Mouse (Mus musculus): ENCODE data around the gene H2al1m. TPM values are rescaled to one million over a fixed set of nuclear protein-coding genes. Genes with fewer than 3 reads are reported as not detected.
"Not testable (repeated sequence)": the region's sequence is repeated elsewhere in the genome, so short reads cannot be mapped to it uniquely, and the experiment has no call there.

Gene H2al1m
- under 1 TPM in 1 of 2 experiments, not detected in 1; 0.89 TPM for polyA plus RNA-seq (2017; shearing (Covaris generic))

- not testable (repeated sequence) for ATAC-seq
Observed at GRCm38 (mm10) chrX:9283464-9283863, at the start of gene H2al1m. TSS of gene H2al1m (plus strand) at chrX:9283764.

DNA sequence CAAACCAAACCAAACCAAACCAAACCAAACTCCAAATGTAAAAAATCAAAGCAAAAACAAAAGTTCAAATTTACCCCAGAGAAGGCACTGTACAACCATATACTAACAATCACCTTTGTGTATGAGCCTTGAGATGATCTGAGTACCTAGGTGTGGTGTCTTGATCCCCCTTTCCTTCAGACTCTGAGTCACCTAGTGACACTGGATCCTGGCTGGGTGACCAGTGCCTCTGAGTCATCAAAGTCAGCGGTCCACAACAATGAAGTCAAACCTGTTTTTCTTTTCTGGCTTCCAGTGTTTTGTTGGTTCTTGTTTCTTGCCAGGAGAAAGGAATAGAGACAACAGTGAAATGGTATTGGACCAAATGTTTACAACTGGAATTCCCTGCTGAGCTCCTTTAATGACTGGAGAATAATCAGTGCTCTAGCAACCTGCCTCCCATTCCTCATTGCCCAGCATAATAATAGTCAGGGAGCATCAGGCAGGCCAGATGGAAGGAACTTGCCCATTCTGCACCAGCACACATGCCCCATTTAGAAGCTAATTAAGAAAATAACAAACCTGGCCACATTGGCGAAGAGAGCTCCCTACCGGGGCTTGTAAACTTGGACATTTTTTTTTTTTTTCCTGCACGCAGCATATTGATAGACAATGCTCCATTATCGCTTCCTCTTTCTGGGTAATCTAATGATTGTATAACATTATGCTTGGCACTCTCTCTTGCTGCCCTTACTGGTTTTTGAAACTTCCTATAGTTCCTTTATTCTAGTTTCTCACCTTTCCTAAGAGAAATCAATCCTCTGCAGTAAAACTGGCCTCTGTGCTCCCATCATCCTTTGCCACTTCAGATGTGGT, 42.6 kb upstream of the H2al1m start:
- ATAC-seq, result no peak

GRCm38 (mm10) chrX:9243381-9243864, 40.1 kb upstream of the H2al1m start:
- peak; percentile 72 for ATAC-seq

DNA sequence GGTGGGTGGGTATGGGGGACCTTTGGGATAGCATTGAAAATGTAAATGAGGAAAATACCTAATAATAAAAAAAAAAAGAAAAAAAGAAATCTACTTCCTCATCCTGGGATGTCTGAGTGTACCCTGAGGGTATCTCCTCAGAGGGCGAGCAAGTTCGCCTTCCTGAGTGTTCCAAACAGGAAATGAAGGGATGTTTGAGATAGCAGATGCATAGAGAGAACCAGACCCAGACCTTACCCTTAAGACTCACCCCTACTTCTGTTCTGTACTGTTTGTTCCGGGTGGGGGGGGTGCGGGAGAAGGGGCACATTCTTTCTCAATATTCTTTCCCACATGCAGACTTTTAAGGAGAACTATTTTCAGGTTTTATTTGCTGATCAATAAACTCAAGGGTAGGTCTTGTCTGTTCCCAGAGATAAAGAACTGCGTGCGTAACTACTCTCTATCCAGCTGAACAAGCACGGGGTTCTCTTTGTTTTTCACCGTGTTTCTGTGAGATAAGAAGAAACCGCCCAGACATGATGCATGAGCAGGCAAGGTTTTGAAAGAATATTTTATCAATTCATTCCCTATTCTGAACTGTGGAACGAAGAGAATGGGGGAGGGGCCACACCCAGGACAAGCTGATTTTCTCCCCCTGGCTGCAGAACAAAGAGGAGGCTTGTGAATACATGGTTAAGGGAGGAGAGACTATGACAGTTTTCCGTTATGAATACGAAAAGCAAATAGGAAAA, 38.8 kb upstream of the H2al1m start:
- ATAC-seq, result no peak

GRCm38 (mm10) chrX:9248911-9249310, 34.7 kb upstream of the H2al1m start:
- ATAC-seq, result no peak

DNA sequence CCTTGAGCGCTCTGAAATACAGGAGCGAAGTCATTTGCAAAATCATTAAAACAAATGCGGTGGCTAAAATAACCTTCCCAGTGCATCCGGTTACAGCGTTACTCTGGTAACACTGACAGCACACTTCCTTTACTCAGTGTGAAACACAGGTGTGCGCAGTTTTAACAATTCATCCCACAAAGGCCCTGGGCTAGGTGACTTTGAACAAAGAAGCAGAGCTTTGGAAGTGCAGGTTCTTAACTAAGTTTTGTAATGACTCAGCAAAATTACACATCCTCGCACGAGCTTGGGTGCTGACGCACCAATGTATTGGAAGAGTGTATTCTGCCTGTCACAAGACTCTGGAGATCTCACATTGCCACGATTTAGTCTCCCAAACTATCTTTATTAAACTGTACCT, 29.6 kb upstream of the H2al1m start:
- peak; percentile 28 for ATAC-seq

- no peak for ATAC-seq
Observed at GRCm38 (mm10) chrX:9254901-9255300, 28.7 kb upstream of the H2al1m start.

DNA sequence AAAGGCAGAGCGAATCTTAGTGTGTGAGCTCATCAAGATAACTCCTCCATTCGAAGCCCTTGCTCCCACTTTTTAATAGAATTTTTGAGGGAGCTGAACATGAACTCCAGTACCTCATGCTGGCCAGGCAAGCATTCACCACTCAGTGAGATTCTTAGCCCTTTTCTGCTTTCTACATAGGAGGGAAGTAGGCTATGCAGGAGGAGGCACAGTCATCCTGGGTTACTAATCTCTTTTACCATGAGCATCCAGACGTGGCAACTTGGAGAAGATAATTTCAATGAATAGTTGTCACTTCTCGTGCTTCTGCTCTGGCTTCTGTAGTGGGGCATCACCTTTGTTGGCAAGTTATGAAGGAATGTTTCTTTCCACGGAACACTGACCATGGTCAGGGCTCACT, 26.8 kb upstream of the H2al1m start, which contains the start of gene Gm14862:
Gm14862 (minus strand) TSS at position 134 of the 400 bp plus-strand sequence.
- ATAC-seq, result no peak

DNA sequence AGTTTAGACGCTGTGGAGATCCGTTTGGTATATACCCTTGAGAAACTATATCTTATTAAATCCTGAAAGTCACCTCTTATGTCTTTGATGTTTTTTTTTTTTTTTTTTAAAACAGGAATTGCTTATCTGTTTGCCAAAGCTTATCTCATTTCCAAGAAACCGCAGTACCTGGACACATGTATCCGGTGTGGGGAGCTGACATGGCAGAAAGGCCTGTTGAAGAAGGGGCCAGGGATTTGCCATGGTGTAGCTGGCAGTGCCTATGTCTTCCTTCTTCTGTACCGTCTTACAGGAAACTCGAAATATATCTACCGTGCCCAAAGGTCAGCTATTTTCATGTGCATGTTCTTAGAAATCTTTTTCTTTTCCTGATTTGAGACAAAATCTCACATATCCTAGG, 25.7 kb upstream of the H2al1m start:
- no peak for ATAC-seq

GRCm38 (mm10) chrX:9259267-9259666, 24.3 kb upstream of the H2al1m start:
- ATAC-seq, result no peak

GRCm38 (mm10) chrX:9271112-9271511, 12.5 kb upstream of the H2al1m start:
- ATAC-seq, result no peak

GRCm38 (mm10) chrX:9271947-9272459, 11.6 kb upstream of the H2al1m start:
- peak; percentile 4 for ATAC-seq

DNA sequence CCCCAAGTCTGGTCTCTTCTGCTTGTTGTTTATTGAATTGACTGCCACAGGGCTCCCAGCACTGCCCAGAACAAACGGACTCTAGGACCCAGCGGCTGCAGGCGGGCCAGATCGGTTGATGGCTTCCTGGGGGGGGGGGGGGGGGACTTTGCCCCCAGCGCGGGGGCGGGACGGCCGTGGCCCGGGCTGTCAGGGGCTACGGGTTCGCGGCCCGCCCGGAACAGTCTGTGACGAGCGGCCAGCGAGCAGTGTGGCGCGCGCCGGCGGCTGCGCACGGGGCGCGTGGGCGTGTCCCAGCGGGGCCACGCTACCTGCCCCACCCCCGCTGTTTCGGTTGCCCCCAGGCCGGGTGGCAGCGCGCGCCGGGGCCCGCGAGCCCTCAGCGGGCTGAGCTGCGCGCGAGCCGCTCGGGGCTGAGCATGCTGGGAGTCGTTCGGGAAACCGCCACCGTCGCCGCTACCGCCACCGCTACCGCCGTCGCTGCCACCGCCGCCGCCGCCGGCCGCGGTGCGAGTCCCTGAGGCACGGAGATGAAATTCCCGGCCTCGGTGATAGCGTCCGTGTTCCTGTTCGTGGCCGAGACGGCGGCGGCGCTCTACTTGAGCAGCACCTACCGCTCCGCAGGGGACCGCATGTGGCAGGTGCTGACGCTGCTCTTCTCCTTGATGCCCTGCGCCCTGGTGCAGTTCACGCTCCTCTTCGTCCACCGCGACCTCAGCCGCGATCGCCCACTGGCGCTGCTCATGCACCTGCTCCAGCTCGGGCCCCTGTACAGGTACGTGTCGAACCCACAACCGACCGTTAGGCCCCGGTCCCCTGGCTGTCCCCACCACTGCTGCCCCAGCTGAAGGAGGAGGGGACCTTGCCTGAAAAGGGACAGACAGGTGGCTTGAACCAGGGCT, 10.9 kb upstream of the H2al1m start, which contains the start of gene Xk:
Xk (plus strand) TSS at position 297 of the 902 bp plus-strand sequence.
- peak; percentile 67 for ATAC-seq

DNA sequence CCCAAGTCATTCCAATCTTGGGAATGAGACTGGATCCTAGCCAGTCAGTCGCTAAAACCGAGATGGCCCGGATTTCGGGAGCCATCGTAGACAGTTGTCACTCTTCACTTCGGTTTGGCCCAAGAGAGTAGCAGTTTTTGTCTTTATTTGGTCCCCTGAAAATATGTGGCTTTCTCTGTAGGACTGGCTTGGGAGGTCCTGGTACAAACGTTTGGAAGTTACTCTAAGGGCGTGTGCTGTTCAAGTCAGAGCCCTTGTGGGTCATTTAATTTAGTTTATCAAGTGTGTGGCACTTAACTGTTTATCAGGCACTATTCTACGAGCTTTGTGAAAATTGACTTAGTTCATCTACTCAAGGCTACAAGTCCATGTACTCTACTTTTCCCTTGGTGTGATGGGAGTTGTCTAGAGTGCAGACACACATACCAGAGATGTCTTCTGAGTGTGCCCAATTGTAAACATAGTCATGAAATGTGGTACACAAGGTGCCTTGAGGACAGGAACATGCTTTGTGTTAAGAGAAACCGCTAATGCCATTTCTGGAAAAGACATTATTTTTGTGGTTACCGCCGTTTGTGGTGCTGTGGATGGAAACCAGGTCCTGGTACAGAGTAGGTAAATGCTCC, 10.1 kb upstream of the H2al1m start:
- no peak for ATAC-seq

DNA sequence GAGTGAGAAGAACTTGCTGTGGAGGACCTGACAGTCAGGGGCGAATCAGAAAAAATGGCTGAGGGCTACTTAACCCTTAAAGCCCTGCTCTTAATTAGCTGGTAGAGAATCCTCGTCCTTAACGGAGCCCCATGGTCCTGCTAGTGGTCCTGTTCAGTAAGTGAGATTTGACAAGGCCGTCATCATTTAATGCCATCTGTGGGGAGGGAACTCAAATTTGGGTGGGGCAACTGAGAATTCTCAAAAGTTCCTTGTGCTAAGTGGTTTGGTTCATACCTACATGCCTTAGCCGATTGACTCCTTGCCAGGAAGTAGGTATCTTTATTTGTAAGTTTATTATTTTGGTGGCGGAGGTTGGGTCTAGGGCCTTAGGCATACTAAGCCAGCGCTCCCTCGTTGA, 9.2 kb upstream of the H2al1m start:
- no peak for ATAC-seq

- ATAC-seq, result not testable (repeated sequence)
Observed at GRCm38 (mm10) chrX:9293140-9293829, 9.7 kb downstream of the H2al1m start.

DNA sequence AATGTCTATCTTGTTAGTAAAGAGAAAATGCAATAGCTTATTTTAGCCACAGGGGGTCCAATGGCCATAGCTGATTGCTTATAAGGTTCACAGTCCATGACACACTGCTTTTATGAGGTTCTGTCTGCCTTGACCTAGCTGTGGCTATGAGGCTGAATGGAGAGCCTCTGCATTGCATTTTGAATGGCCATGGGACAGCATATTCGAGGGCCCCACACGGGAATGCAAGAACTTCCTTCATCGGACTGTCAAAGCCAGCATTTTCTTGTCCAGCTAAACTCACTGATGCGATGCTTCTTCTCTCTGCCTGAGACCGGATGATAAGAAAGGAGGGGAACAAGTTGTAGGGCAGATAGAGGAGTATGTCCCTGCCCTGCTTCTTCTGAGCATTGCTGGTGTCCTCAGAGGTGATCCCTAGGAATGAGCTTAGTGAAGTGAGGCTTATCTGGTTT, 14.9 kb downstream of the H2al1m start:
- no peak for ATAC-seq

DNA sequence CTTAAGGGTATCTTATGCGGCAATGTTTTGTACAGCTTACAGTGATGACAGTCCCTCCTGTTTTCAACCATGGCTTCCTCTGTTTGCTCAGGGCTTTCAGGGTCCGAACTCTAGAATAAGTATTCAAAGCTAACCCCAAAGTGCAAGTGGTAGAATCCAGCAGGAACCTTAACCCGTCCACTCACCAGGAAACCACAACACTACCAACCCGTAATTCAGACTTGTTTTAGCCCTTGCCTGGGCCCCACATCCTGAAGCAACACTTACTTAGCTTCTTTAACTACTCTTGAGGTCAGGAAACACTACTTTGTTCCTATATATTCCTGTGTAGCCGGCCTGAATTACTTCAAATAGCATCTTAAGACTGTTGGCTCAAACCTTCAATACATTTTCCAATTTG, 19.2 kb downstream of the H2al1m start:
- no peak for ATAC-seq

DNA sequence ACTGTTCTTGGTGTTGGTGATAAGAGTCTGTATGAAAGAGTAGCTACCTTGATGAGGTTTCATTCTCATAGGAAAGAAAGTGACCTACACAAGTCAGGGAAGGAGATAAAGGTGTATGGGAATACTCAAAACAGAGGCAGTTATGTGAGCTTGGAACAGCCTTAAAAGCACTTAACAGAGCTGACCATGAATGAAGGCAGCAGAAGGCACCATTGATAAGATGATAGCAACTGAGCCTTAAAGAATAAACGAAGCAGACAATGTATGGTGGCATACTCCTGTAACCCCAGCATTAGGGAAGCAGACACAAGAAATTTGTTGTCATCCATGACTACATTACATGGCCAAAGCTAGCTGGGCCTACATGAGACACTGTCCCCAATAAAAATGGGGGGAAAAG, 19.9 kb downstream of the H2al1m start:
- ATAC-seq, result no peak

GRCm38 (mm10) chrX:9316457-9316856, 32.9 kb downstream of the H2al1m start:
- not testable (repeated sequence) for ATAC-seq

DNA sequence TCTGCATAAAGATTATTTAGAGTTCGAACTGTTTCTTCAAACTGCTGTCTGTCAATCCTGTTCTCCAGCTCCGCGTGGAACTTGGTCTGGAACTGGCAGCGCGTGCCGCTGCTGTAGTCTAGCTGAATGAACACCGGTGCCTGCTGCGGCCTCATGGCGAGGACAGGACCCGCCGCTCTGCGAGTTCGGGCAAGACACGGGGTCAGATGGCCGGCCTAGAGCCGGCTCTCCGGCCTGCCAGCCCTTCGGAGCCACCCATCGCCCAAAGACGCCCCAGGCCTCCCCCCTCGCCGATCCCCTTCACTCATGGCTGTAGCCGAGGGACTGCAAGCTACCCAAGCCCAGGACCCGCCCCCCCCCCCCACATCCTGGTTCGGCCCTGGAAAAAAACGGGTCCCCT, 44.4 kb downstream of the H2al1m start:
- not testable (repeated sequence) for ATAC-seq
